Mouse (Mus musculus): ENCODE data around the gene Gpr50. TPM values are rescaled to one million over a fixed set of nuclear protein-coding genes. Genes with fewer than 3 reads are reported as not detected.

The Gpr50 gene
- polyA plus RNA-seq (2014; fragmentation: Nextera tagmentation; extraction: Ambion mirVana), result 0.74 and 1.1 TPM in 2 replicates

DNA sequence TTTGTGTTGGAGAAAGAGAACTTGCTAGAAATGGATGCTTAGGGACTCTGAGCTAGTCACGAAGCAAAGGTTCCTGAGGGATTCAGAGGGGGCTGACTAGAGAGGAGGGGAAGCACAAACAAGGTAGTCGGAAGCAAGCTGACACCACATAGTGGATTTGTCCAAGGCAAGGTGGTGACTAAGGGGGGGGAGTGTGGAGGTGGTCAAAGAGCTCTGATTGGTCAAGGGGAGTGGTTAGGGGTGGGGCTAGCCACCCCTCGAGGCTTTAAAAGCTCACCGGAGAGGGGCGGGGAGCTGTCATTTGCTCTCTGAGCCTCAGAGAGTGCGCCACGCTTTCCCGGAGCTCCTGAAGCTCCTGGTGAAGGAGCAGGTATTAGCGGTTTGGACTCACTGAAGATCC lies at the start of gene Gpr50:
TSS of gene Gpr50 (plus strand) at position 294 of the 400 bp plus-strand sequence.
- Histone ChIP-seq H3K4me3 (ENCODE audit: low read depth, low read length) (peak within 1 kb of the TSS; percentile 47), H3K27me3 (ENCODE audit: control insufficient read depth, insufficient read depth, low read length) (peaks cover 67% of the 10 kb centered on the region), H3K4me2 (peak within 1 kb of the TSS; percentile 68), H3K9me3 (replicated peaks; ENCODE audit: control insufficient read depth, low read length) (no peaks in the 10 kb centered on the region; the same call in 1 of the 2 replicates), H3K27ac (ENCODE audit: low read depth, low read length) (no peak within 1 kb of the TSS), H3K36me3 (ENCODE audit: control insufficient read depth, insufficient read depth, low read length) (no peaks in the 10 kb centered on the region), H3K4me1 (ENCODE audit: control insufficient read depth, insufficient read depth, low read length) (no peaks in the 10 kb centered on the region), H3K9ac (ENCODE audit: low read depth, low read length) (no peak within 1 kb of the TSS)
- ATAC-seq (replicated peaks; ENCODE audit: insufficient number of reproducible peaks, low FRiP score, low TSS enrichment), result no peak
- WGBS (ENCODE audit: insufficient replicate concordance), result 16% methylated on average over 9 of the region's 9 CpGs

DNA sequence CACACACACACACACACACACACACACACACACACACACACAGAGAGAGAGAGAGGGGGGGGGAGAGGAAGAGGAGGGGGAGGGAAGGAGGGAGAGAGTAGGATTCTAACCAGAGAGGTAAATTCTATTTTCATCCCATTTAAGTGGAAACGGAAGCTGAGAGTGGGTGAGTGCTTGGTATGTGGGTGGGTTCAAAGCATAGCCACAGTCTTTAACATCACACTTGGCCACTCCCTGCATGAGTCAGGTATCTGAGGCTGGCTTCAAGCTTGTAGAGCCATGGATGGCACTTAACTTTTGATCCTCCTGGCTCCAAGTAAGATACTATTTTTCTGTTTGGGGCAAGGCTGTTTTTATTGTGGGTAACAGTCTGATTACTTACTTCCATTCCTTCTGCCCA lies 41.2 kb upstream of the Gpr50 start:
- WGBS (ENCODE audit: insufficient replicate concordance), result 63% methylated on average over 1 of the region's 1 CpGs
- no peak overlapping the region for H3K27ac ChIP-seq (ENCODE audit: low read depth, low read length)
- no peaks in the 10 kb centered on the region for H3K36me3 ChIP-seq (ENCODE audit: control insufficient read depth, insufficient read depth, low read length)
- no peak overlapping the region for H3K4me2 ChIP-seq
- no peak overlapping the region for H3K4me3 ChIP-seq (ENCODE audit: low read depth, low read length)
- no peak overlapping the region for H3K9ac ChIP-seq (ENCODE audit: low read depth, low read length)
- H3K4me1 ChIP-seq (ENCODE audit: control insufficient read depth, insufficient read depth, low read length), result no peaks in the 10 kb centered on the region
- H3K9me3 ChIP-seq (replicated peaks; ENCODE audit: control insufficient read depth, low read length), result no peaks in the 10 kb centered on the region
- no peak for ATAC-seq (replicated peaks; ENCODE audit: insufficient number of reproducible peaks, low FRiP score, low TSS enrichment)
- H3K27me3 ChIP-seq (ENCODE audit: control insufficient read depth, insufficient read depth, low read length), result no peaks in the 10 kb centered on the region

DNA sequence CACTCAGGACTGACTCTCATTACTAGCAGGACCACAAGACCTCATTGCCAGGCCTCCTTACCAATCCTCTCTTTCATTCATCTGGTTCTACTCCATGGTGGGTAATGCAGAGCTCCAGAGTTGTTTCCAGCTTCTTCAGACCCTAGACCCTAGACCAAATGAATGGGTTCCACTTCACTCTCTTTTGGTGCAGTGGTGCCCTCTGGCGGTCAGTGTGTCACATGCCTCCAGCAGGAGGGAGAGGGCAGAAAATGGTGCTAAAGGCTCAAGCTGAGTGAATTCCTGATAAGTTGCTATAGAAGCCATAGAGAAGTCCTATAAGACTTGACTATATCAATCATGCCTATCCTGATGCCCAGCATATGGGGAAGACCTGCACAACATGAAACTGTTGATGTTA lies 39.6 kb upstream of the Gpr50 start:
- Histone ChIP-seq H3K36me3 (ENCODE audit: control insufficient read depth, insufficient read depth, low read length) (no peaks in the 10 kb centered on the region), H3K9me3 (replicated peaks; ENCODE audit: control insufficient read depth, low read length) (no peaks in the 10 kb centered on the region), H3K4me1 (ENCODE audit: control insufficient read depth, insufficient read depth, low read length) (no peaks in the 10 kb centered on the region), H3K4me2 (no peak overlapping the region), H3K27me3 (ENCODE audit: control insufficient read depth, insufficient read depth, low read length) (no peaks in the 10 kb centered on the region), H3K9ac (ENCODE audit: low read depth, low read length) (no peak overlapping the region), H3K27ac (ENCODE audit: low read depth, low read length) (no peak overlapping the region), H3K4me3 (ENCODE audit: low read depth, low read length) (no peak overlapping the region)
- ATAC-seq (replicated peaks; ENCODE audit: insufficient number of reproducible peaks, low FRiP score, low TSS enrichment), result no peak
- WGBS (ENCODE audit: insufficient replicate concordance), result 0% methylated on average over 1 of the region's 1 CpGs

DNA sequence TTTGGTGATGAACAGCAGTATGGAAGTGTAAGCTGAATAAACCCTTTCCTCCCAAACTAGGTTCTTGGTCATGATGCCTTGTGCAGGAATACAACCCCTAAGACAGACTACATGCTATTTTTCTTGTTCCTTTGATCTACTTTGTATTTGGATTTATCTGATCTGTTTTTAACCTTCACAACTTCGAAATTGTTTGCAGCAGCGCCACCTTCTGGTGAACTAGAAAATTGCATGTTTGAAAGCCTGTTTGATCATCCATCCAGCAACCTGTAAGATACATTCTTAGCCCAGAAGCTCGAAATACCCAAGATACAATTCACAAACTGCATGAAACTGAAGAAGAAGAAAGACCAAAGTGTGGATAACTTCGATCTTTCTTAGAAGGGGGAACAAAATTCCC lies 35.2 kb upstream of the Gpr50 start:
- Histone ChIP-seq H3K4me2 (no peak overlapping the region), H3K9me3 (replicated peaks; ENCODE audit: control insufficient read depth, low read length) (no peaks in the 10 kb centered on the region)

DNA sequence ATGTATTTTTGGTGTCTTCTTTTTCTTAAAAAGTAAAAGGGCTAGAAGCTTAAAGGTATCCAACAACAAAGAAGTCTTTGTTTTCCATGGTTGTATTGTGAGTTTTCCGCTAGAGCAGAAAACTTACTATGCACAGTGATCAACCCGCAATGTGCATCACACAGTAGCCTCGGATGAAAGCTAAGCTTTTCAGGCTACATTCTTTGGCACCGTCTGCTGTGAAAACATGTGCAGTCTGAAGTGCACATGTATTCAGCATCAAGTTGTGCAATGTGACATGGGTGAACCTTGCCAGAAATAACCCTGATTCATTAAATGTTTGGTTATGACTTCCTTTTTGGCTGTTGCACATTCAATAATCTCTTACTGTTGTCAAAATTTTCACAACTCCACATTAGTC lies 32.8 kb upstream of the Gpr50 start:
- no peak for ATAC-seq (replicated peaks; ENCODE audit: insufficient number of reproducible peaks, low FRiP score, low TSS enrichment)
- H3K4me3 ChIP-seq (ENCODE audit: low read depth, low read length), result no peak overlapping the region
- H3K4me2 ChIP-seq, result no peak overlapping the region
- H3K27ac ChIP-seq (ENCODE audit: low read depth, low read length), result no peak overlapping the region
- no peaks in the 10 kb centered on the region for H3K36me3 ChIP-seq (ENCODE audit: control insufficient read depth, insufficient read depth, low read length)
- H3K4me1 ChIP-seq (ENCODE audit: control insufficient read depth, insufficient read depth, low read length), result no peaks in the 10 kb centered on the region
- WGBS (ENCODE audit: insufficient replicate concordance), result 71% methylated on average over 4 of the region's 4 CpGs
- H3K27me3 ChIP-seq (ENCODE audit: control insufficient read depth, insufficient read depth, low read length), result no peaks in the 10 kb centered on the region
- no peaks in the 10 kb centered on the region for H3K9me3 ChIP-seq (replicated peaks; ENCODE audit: control insufficient read depth, low read length)
- H3K9ac ChIP-seq (ENCODE audit: low read depth, low read length), result no peak overlapping the region

More for the DNA sequence above, 35.2 kb upstream of the Gpr50 start:
- no peak overlapping the region for H3K4me3 ChIP-seq (ENCODE audit: low read depth, low read length)
- H3K27me3 ChIP-seq (ENCODE audit: control insufficient read depth, insufficient read depth, low read length), result no peaks in the 10 kb centered on the region
- no peak overlapping the region for H3K9ac ChIP-seq (ENCODE audit: low read depth, low read length)
- no peaks in the 10 kb centered on the region for H3K36me3 ChIP-seq (ENCODE audit: control insufficient read depth, insufficient read depth, low read length)
- WGBS (ENCODE audit: insufficient replicate concordance), result 16% methylated on average over 4 of the region's 4 CpGs
- no peak overlapping the region for H3K27ac ChIP-seq (ENCODE audit: low read depth, low read length)
- H3K4me1 ChIP-seq (ENCODE audit: control insufficient read depth, insufficient read depth, low read length), result no peaks in the 10 kb centered on the region
- ATAC-seq (replicated peaks; ENCODE audit: insufficient number of reproducible peaks, low FRiP score, low TSS enrichment), result no peak

DNA sequence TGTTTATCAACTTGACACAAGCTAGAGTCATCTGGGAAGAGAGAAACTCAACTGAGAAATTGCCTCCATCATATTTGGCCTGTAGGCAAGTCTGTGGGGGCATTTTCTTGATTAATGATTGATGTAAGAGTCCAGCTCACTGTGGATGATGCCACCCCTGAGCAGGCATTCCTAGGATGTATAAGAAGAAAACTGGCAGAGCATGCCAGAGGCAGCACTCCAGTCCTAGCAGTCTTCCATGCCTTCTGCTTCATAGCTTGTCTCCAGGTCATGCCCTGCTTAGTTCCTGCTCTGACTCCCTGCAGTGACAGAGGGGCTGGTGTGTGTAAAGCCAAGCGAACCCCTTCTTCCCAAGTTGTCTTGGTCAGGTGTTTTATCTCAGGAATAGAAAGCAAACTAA lies 32.3 kb upstream of the Gpr50 start:
- Histone ChIP-seq H3K4me1 (ENCODE audit: control insufficient read depth, insufficient read depth, low read length) (no peaks in the 10 kb centered on the region), H3K36me3 (ENCODE audit: control insufficient read depth, insufficient read depth, low read length) (no peaks in the 10 kb centered on the region), H3K4me2 (no peak overlapping the region), H3K9ac (ENCODE audit: low read depth, low read length) (no peak overlapping the region), H3K4me3 (ENCODE audit: low read depth, low read length) (no peak overlapping the region), H3K9me3 (replicated peaks; ENCODE audit: control insufficient read depth, low read length) (no peaks in the 10 kb centered on the region), H3K27ac (ENCODE audit: low read depth, low read length) (no peak overlapping the region), H3K27me3 (ENCODE audit: control insufficient read depth, insufficient read depth, low read length) (no peaks in the 10 kb centered on the region)
- 45% methylated on average over 1 of the region's 1 CpGs for WGBS (ENCODE audit: insufficient replicate concordance)
- no peak for ATAC-seq (replicated peaks; ENCODE audit: insufficient number of reproducible peaks, low FRiP score, low TSS enrichment)

DNA sequence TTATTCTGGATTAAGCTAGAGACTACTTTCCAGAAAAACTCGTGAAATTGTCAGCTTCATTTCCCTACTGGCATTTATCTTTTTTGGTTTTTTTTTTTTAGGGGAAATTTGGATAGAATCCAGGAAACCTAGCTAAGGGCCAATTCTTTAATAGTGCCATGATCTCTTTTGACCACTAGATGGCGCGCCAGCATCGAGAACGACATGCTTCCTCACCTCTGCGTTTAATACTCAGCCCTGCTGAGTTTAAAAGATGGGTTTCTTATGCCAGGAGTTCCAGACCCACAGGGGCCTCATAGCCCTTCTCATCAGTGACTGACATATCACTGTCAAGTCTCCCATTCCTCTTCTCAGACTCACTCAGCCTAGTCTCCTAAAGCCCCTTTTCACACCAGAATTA lies 15.5 kb upstream of the Gpr50 start:
- Histone ChIP-seq H3K9me3 (replicated peaks; ENCODE audit: control insufficient read depth, low read length) (no peaks in the 10 kb centered on the region), H3K36me3 (ENCODE audit: control insufficient read depth, insufficient read depth, low read length) (no peaks in the 10 kb centered on the region), H3K4me1 (ENCODE audit: control insufficient read depth, insufficient read depth, low read length) (no peaks in the 10 kb centered on the region), H3K27me3 (ENCODE audit: control insufficient read depth, insufficient read depth, low read length) (peaks cover 6% of the 10 kb centered on the region), H3K27ac (ENCODE audit: low read depth, low read length) (no peak overlapping the region), H3K4me2 (no peak overlapping the region), H3K9ac (ENCODE audit: low read depth, low read length) (no peak overlapping the region), H3K4me3 (ENCODE audit: low read depth, low read length) (no peak overlapping the region)
- 2% methylated on average over 6 of the region's 6 CpGs for WGBS (ENCODE audit: insufficient replicate concordance)
- no peak for ATAC-seq (replicated peaks; ENCODE audit: insufficient number of reproducible peaks, low FRiP score, low TSS enrichment)

DNA sequence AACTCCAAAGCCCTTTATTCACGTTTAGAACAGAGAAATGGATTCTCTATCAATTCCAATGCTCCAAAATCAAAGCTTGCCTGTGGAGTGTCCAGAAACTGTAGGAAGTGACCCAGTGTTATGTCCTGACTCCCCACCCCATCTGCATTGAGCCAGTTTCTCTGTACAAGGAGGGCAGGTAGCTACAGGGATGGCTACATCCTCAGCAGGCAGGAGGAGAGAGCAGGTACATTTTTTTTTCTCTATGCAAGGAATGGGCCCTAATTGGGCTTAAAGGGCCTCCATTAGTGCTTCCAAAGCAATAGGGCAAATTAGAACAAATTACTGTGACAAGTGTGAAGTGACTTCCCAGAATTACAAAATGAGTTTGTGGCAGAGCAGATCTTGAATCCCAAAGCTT lies 15.0 kb upstream of the Gpr50 start:
- no peak overlapping the region for H3K9ac ChIP-seq (ENCODE audit: low read depth, low read length)
- 6% methylated on average over 1 of the region's 1 CpGs for WGBS (ENCODE audit: insufficient replicate concordance)
- H3K4me3 ChIP-seq (ENCODE audit: low read depth, low read length), result no peak overlapping the region
- peaks cover 6% of the 10 kb centered on the region for H3K27me3 ChIP-seq (ENCODE audit: control insufficient read depth, insufficient read depth, low read length)
- no peak overlapping the region for H3K27ac ChIP-seq (ENCODE audit: low read depth, low read length)
- no peaks in the 10 kb centered on the region for H3K36me3 ChIP-seq (ENCODE audit: control insufficient read depth, insufficient read depth, low read length)
- no peak overlapping the region for H3K4me2 ChIP-seq
- no peaks in the 10 kb centered on the region for H3K9me3 ChIP-seq (replicated peaks; ENCODE audit: control insufficient read depth, low read length)
- H3K4me1 ChIP-seq (ENCODE audit: control insufficient read depth, insufficient read depth, low read length), result no peaks in the 10 kb centered on the region
- no peak for ATAC-seq (replicated peaks; ENCODE audit: insufficient number of reproducible peaks, low FRiP score, low TSS enrichment)

DNA sequence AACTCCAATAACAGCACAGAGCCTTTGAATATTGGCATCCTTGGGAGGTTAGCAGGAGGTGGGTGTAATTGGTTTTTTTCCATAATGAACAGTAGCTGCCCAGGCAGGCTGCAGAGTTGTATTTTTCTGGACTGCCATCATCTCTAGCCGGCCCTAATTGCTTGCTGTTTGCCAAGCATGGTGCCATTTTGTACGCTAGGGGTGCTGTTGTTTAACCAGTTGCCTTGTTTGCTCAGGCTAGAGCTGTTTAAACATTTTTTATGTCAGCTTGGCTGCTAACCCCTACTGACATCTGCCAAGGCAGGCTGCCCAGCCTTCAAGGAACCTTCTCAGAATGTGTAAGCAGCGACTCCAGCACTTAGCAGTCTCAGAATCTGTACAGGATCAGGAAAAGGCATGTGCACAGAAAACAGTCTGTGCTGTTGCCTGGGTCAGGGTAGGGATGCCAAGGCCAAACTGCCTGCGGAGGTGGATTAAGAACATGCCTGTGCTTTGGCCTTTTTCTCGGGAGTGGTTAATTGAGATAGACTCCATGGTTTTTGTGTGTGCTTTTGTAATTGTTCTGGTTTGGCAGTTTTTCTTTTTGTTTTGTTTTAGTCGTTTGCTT lies 14.5 kb upstream of the Gpr50 start:
- no peak overlapping the region for H3K4me3 ChIP-seq (ENCODE audit: low read depth, low read length)
- no peaks in the 10 kb centered on the region for H3K9me3 ChIP-seq (replicated peaks; ENCODE audit: control insufficient read depth, low read length)
- 47% methylated on average over 6 of the region's 6 CpGs for WGBS (ENCODE audit: insufficient replicate concordance)
- no peak for ATAC-seq (replicated peaks; ENCODE audit: insufficient number of reproducible peaks, low FRiP score, low TSS enrichment)
- H3K27ac ChIP-seq (ENCODE audit: low read depth, low read length), result no peak overlapping the region
- no peaks in the 10 kb centered on the region for H3K36me3 ChIP-seq (ENCODE audit: control insufficient read depth, insufficient read depth, low read length)
- H3K4me2 ChIP-seq, result no peak overlapping the region
- H3K9ac ChIP-seq (ENCODE audit: low read depth, low read length), result no peak overlapping the region
- peaks cover 6% of the 10 kb centered on the region for H3K27me3 ChIP-seq (ENCODE audit: control insufficient read depth, insufficient read depth, low read length)
- H3K4me1 ChIP-seq (ENCODE audit: control insufficient read depth, insufficient read depth, low read length), result no peaks in the 10 kb centered on the region

Data from heart, embryonic 11.5 days (tissue).